Mouse (Mus musculus) intestine, embryonic 14.5 days (tissue): Measurements from ENCODE around the gene Rasgef1a. TPM values are rescaled to one million over a fixed set of nuclear protein-coding genes. Genes with fewer than 3 reads are reported as not detected.

ENCODE experiments used
- ATAC-seq: fragments of 200-750 bp; cut with Nextera tagmentation; replicated peaks from 2 replicates; pipeline ENCODE4 v1.8.0; 2017; ENCODE audit warnings: low read depth, moderate number of reproducible peaks, moderate TSS enrichment, moderate library complexity; ENCODE audit not compliant: low FRiP score, low TSS enrichment
- DNase-seq: peaks from one replicate; pipeline ENCODE4 v3.0.0-alpha.2; 2018; ENCODE audit warnings: low spot score
- H3K27ac ChIP-seq: fragments of 300-500 bp; sonication (generic); 2 replicates; pipeline ENCODE4 v1.5.1; 2014; ENCODE audit warnings: low read depth, mild to moderate bottlenecking, control low read depth
- H3K27me3 ChIP-seq: fragments of 300-500 bp; sonication (generic); replicated peaks from 2 replicates; pipeline ENCODE4 v1.6.1; 2014; ENCODE audit warnings: low read length, control low read depth; ENCODE audit not compliant: control insufficient read depth, insufficient read depth
- H3K36me3 ChIP-seq: fragments of 300-500 bp; sonication (generic); 2 replicates; pipeline ENCODE4 v1.6.1; 2014; ENCODE audit warnings: low read length, control low read depth; ENCODE audit not compliant: control insufficient read depth, insufficient read depth
- H3K4me1 ChIP-seq: fragments of 300-500 bp; sonication (generic); replicated peaks from 2 replicates; pipeline ENCODE4 v1.6.1; 2014; ENCODE audit warnings: low read length, control low read depth, mixed read lengths; ENCODE audit not compliant: control insufficient read depth, insufficient read depth
- H3K4me2 ChIP-seq: fragments of 300-500 bp; sonication (generic); 2 replicates; pipeline ENCODE4 v1.6.1; 2014; ENCODE audit warnings: low read length
- H3K4me3 ChIP-seq: fragments of 300-500 bp; sonication (generic); 2 replicates; pipeline ENCODE4 v1.5.1; 2014; ENCODE audit warnings: low read depth, low read length, control low read depth, mixed read lengths
- H3K9ac ChIP-seq: fragments of 300-500 bp; sonication (generic); 2 replicates; pipeline ENCODE4 v1.6.1; 2014; ENCODE audit warnings: mild to moderate bottlenecking, low read length
- H3K9me3 ChIP-seq: fragments of 300-500 bp; sonication (generic); 2 replicates; pipeline ENCODE4 v1.6.1; 2016; ENCODE audit warnings: low read length, control low read depth; ENCODE audit not compliant: control insufficient read depth
- WGBS: fragments of 180-500 bp; shearing (Covaris S2); extraction: QIAGEN DNeasy Blood & Tissue Kit; methylation state at CpG from one replicate; pipeline ENCODE4 v1.1.7; 2014; 5-methylcytosine and 5-hydroxymethylcytosine counted together
- microRNA-seq: library from miRNA; unstranded; fragments of <30 nt; microRNA quantifications from one replicate; pipeline ENCODE4, GENCODE M21; 2016
- polyA plus RNA-seq: library from polyadenylated mRNA; unstranded; fragments of >200 nt; fragmentation: Nextera tagmentation; extraction: Ambion mirVana; gene quantifications from 2 replicates; pipeline ENCODE4 v1.2.1, GENCODE M21; 2014

The Rasgef1a gene
- polyA plus RNA-seq, 1 experiment from 2014 or later = 0.05 TPM

DNA sequence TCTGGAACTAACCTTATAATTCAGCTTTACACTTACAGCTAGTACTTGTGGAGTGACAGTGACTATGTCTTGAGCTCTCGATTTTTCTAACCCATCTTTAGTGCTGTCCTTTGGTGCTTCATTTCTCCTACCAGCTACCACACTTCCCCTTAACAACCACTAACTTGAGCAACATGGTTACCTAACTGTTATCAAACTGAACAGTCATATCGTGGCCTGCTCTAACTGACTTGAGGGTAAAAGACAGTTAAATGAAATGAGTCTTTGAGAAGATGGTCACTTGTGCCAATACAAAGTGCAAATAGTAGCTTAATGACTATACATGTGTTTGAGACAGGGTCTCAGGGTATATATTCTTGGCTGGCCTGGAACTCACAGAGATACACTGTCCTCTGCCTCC lies 125.9 kb downstream of the Rasgef1a start:
- 80% methylated on average over 2 of the region's 2 CpGs for WGBS
- no peaks in the 10 kb centered on the region for H3K36me3 ChIP-seq
- no peak overlapping the region for H3K27ac ChIP-seq
- ATAC-seq = no peak
- no peak for DNase-seq
- H3K4me1 ChIP-seq = no peaks in the 10 kb centered on the region; the same call in 1 of the 2 replicates
- H3K4me3 ChIP-seq = no peak overlapping the region
- H3K27me3 ChIP-seq = no peaks in the 10 kb centered on the region
- no peaks in the 10 kb centered on the region for H3K9me3 ChIP-seq
- H3K9ac ChIP-seq = no peak overlapping the region
- no peak overlapping the region for H3K4me2 ChIP-seq

DNA sequence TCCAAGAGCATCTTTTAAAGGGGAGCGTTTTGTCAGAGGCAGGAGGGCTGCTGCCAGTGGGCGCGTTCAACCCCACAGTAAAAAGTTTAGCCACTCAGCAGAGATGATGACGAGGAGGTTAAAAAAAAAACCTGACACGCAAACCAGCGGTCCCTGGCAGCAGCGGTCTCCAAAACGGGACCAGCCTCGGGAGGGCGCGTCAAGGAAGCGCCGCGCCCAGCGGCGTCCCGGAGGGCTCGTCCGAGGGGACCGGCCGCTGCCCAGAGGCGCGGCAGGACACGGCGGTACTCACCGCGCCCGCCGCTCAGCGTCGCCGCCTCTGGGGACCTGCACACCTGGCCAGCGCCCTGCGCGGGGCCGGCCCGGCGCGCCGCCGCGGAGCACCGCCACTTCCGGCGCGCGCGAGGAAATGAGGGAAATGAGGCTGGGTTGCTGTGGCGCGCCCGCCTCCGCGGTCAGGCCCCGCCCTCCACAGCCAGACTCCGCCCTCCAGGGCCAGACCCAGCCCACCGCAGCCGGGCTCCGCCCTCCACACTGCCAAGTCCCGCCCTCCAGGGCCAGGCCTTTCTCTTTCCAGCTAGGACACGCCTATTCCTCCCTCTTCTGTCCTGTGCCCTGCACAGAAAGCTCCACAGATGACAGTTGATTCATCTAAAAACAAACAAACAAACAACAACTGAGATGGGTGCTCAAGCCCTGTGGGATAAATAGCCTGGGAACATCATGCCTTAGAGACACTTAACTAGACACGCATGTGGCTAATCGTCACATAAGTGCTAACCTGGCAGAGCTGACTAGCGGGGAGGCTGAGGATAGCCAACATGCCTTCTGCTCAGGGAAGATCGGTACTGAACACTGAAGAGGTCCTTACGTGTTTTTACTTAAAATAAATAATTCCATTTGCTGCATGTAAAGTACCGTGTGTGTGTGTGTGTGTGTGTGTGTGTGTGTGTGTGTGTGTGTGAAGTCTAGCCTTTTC lies 127.8 kb downstream of the Rasgef1a start, which contains the start of gene Csgalnact2:
Csgalnact2 (minus strand) TSS at position 410 of the 979 bp plus-strand sequence.
- Histone ChIP-seq H3K9me3 (no peaks in the 10 kb centered on the region), H3K4me1 (no peaks in the 10 kb centered on the region; the same call in 1 of the 2 replicates), H3K27me3 (no peaks in the 10 kb centered on the region), H3K27ac (peak within 1 kb of the TSS; percentile 59; the same call in 1 of the 2 replicates), H3K4me3 (peak within 1 kb of the TSS; percentile 76), H3K9ac (peak within 1 kb of the TSS; percentile 78), H3K36me3 (no peaks in the 10 kb centered on the region), H3K4me2 (peak within 1 kb of the TSS; percentile 79)
- ATAC-seq (peak; percentile 97), DNase-seq (peak; percentile 99)
- 6% methylated on average over 63 of the region's 66 CpGs for WGBS

DNA sequence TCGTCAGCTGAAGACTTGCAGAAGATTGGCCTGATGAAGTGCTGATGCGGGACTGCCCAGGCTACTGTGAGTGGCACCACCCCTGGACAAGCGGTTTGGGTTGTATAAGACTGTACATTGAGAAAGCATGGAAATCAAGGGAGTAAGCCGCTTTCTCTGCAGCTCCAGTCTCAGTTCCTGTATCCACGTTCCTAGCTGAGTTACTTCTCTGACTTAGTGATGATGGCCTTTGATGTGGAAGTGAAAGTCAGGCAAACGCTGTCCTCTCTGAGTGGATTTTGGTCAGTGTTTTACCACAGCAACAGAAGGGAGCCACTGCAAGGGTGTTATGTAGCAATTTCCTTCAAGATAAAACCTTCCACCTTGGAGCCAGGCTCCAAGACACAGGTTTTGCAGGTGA lies 129.7 kb downstream of the Rasgef1a start:
- no peak for ATAC-seq
- Histone ChIP-seq H3K9me3 (peaks cover 2% of the 10 kb centered on the region; the same call in 1 of the 2 replicates), H3K4me2 (no peak overlapping the region), H3K27ac (no peak overlapping the region), H3K36me3 (no peaks in the 10 kb centered on the region), H3K4me3 (no peak overlapping the region), H3K9ac (no peak overlapping the region), H3K4me1 (no peaks in the 10 kb centered on the region; the same call in 1 of the 2 replicates), H3K27me3 (no peaks in the 10 kb centered on the region)
- no peak for DNase-seq
- WGBS = 66% methylated on average over 6 of the region's 6 CpGs

Small RNA genes within 50 kb of the gene (microRNA-seq; reads per million reads assigned to microRNA genes)
- not detected for gene Mir7044

Other genes with a start within 250 kb of the Rasgef1a start
- gene Zfp637, start 170.3 kb upstream of the Rasgef1a start, polyA plus RNA-seq = 109 and 125 TPM in 2 replicates
- 6.8 and 8.4 TPM in 2 replicates for gene Zfp239, start 149.3 kb upstream of the Rasgef1a start, polyA plus RNA-seq
- 798 and 814 TPM in 2 replicates for gene Hnrnpf, start 111.1 kb upstream of the Rasgef1a start, polyA plus RNA-seq
- 1.7 and 3.2 TPM in 2 replicates for gene Fxyd4, start 73.7 kb upstream of the Rasgef1a start, polyA plus RNA-seq
- gene Csgalnact2, start 127.7 kb downstream of the Rasgef1a start, polyA plus RNA-seq = 14.5 and 14.8 TPM in 2 replicates
- gene Ret, start 186.3 kb downstream of the Rasgef1a start, polyA plus RNA-seq = 22.6 and 23.4 TPM in 2 replicates